Mouse (Mus musculus): ENCODE data around the gene Megf6. TPM values are rescaled to one million over a fixed set of nuclear protein-coding genes. Genes with fewer than 3 reads are reported as not detected.

Megf6 gene
- total and polyA plus RNA-seq, 3 experiments: not detected

GRCm38 (mm10) chr4:154222773-154223172, 52.2 kb downstream of the Megf6 start:
- H3K27ac ChIP-seq (ENCODE audit: insufficient read depth, low read depth): no peak overlapping the region
- in situ Hi-C loops (cut with MboI; ENCODE audit: low pct_ligation_motif_present, low pct_unique_long_range_greater_than_20kb, low sequenced_read_pairs): loop anchor here (25.0 kb wide), 1 partner anchor 590 kb away; no protein-coding TSS in a partner anchor
- H3K9ac ChIP-seq (ENCODE audit: insufficient read depth, low read depth): no peak overlapping the region
- H3K36me3 ChIP-seq (replicated peaks in 1 of 2; ENCODE audit: control insufficient read depth in 1 of 2, insufficient read depth in 1 of 2, low read length in 1 of 2): no peaks in the 10 kb centered on the region
- H3K4me3 ChIP-seq (replicated peaks in 1 of 3; ENCODE audit: low read depth in 2 of 3, low read length in 2 of 3, poor library complexity in 1 of 3): no peak overlapping the region
- dilution Hi-C loops (cut with MboI; ENCODE audit: extremely low pct_ligation_motif_present, extremely low pct_unique_long_range_greater_than_20kb, low sequenced_read_pairs): no loop called here
- no peak overlapping the region for H3K4me2 ChIP-seq (ENCODE audit: insufficient read depth, low read depth, poor library complexity, severe bottlenecking)
- TF ChIP-seq IRF4 (IDR thresholded peaks at IDR 0.05; ENCODE audit: low read depth, low read length) (no peak), POLR2AphosphoS2 (IDR thresholded peaks at IDR 0.05; ENCODE audit: low read depth, low read length) (no peak), UBTF (IDR thresholded peaks at IDR 0.05; ENCODE audit: low read depth, low read length) (no peak), EP300 (IDR thresholded peaks at IDR 0.05; ENCODE audit: low read length) (no peak), CHD1 (IDR thresholded peaks at IDR 0.05; ENCODE audit: low read depth, low read length) (no peak), ETS1 (conservative IDR thresholded peaks at IDR 0.05; ENCODE audit: low read depth, low read length) (no peak), JUN (IDR thresholded peaks at IDR 0.05; ENCODE audit: insufficient read depth, low read depth, low read length) (no peak), HCFC1 (IDR thresholded peaks at IDR 0.05; ENCODE audit: low read depth, low read length) (no peak), USF2 (conservative IDR thresholded peaks at IDR 0.05; ENCODE audit: low read depth, low read length) (no peak), TBP (conservative IDR thresholded peaks at IDR 0.05; ENCODE audit: low read depth, low read length) (no peak), MYC (IDR thresholded peaks at IDR 0.05; ENCODE audit: low read depth, low read length) (no peak), TCF12 (IDR thresholded peaks at IDR 0.05; ENCODE audit: low read depth, low read length) (no peak), MAFK (IDR thresholded peaks at IDR 0.05; ENCODE audit: insufficient replicate concordance, low read length) (no peak), NELFE (IDR thresholded peaks at IDR 0.05; ENCODE audit: low read depth, low read length) (no peak)
- H3K4me1 ChIP-seq (ENCODE audit: control insufficient read depth in 1 of 2, insufficient read depth in 2 of 2): no peaks in the 10 kb centered on the region
- DNase-seq (ENCODE audit: extremely low read depth): no peak
- H3K27me3 ChIP-seq (replicated peaks): no peaks in the 10 kb centered on the region
- H3K79me2 ChIP-seq (replicated peaks; ENCODE audit: control insufficient read depth, extremely low read depth, insufficient read depth, poor library complexity, severe bottlenecking): no peaks in the 10 kb centered on the region
- H3K9me3 ChIP-seq (replicated peaks; ENCODE audit: low read length): peaks cover 89% of the 10 kb centered on the region

GRCm38 (mm10) chr4:154224267-154224969, 53.9 kb downstream of the Megf6 start:
- TF ChIP-seq RCOR1 (conservative IDR thresholded peaks at IDR 0.05; ENCODE audit: low read depth, low read length): no peak
- TF ChIP-seq TCF12 (IDR thresholded peaks at IDR 0.05; ENCODE audit: low read depth, low read length): no peak
- no peak for TF ChIP-seq CTCF (conservative IDR thresholded peaks at IDR 0.05 in 1 of 2, IDR thresholded peaks at IDR 0.05 in 1 of 2; ENCODE audit: low read depth in 2 of 2, low read length in 2 of 2)
- no peak for TF ChIP-seq USF1 (IDR thresholded peaks at IDR 0.05; ENCODE audit: low read depth, low read length)
- TF ChIP-seq MEF2A (IDR thresholded peaks at IDR 0.05; ENCODE audit: borderline replicate concordance, low read depth, low read length): no peak
- no peak for TF ChIP-seq HCFC1 (IDR thresholded peaks at IDR 0.05; ENCODE audit: low read depth, low read length)
- no peak for TF ChIP-seq ZKSCAN1 (IDR thresholded peaks at IDR 0.05; ENCODE audit: borderline replicate concordance, low read depth, low read length)
- no peak for TF ChIP-seq NRF1 (IDR thresholded peaks at IDR 0.05; ENCODE audit: low read depth, low read length)
- no peak for TF ChIP-seq ZC3H11A (IDR thresholded peaks at IDR 0.05; ENCODE audit: low read depth, low read length)
- TF ChIP-seq TBP (conservative IDR thresholded peaks at IDR 0.05; ENCODE audit: low read depth, low read length): no peak
- TF ChIP-seq JUND (conservative IDR thresholded peaks at IDR 0.05; ENCODE audit: low read depth, low read length): no peak
- no peak for TF ChIP-seq IRF4 (IDR thresholded peaks at IDR 0.05; ENCODE audit: low read depth, low read length)
- TF ChIP-seq GABPA (IDR thresholded peaks at IDR 0.05; ENCODE audit: insufficient replicate concordance, low read depth, low read length): no peak
- TF ChIP-seq PAX5 (IDR thresholded peaks at IDR 0.05; ENCODE audit: low read length): no peak
- no peak for TF ChIP-seq ELF1 (IDR thresholded peaks at IDR 0.05; ENCODE audit: low read depth, low read length)
- no peak for TF ChIP-seq CHD1 (IDR thresholded peaks at IDR 0.05; ENCODE audit: low read depth, low read length)
- no peak for TF ChIP-seq ZMIZ1 (IDR thresholded peaks at IDR 0.05; ENCODE audit: low read depth, low read length)
- H3K4me2 ChIP-seq (ENCODE audit: insufficient read depth, low read depth, poor library complexity, severe bottlenecking): no peak overlapping the region
- H3K27me3 ChIP-seq (replicated peaks): no peaks in the 10 kb centered on the region
- in situ Hi-C loops (cut with MboI; ENCODE audit: low pct_ligation_motif_present, low pct_unique_long_range_greater_than_20kb, low sequenced_read_pairs): loop anchor here (25.0 kb wide), 1 partner anchor 588 kb away; no protein-coding TSS in a partner anchor
- no peak for DNase-seq (ENCODE audit: extremely low read depth)
- no peaks in the 10 kb centered on the region for H3K79me2 ChIP-seq (replicated peaks; ENCODE audit: control insufficient read depth, extremely low read depth, insufficient read depth, poor library complexity, severe bottlenecking)
- H3K9ac ChIP-seq (ENCODE audit: insufficient read depth, low read depth): no peak overlapping the region
- dilution Hi-C loops (cut with MboI; ENCODE audit: extremely low pct_ligation_motif_present, extremely low pct_unique_long_range_greater_than_20kb, low sequenced_read_pairs): no loop called here
- peaks cover 89% of the 10 kb centered on the region for H3K9me3 ChIP-seq (replicated peaks; ENCODE audit: low read length)
- no peaks in the 10 kb centered on the region for H3K36me3 ChIP-seq (replicated peaks in 1 of 2; ENCODE audit: control insufficient read depth in 1 of 2, insufficient read depth in 1 of 2, low read length in 1 of 2)
- no peaks in the 10 kb centered on the region for H3K4me1 ChIP-seq (ENCODE audit: control insufficient read depth in 1 of 2, insufficient read depth in 2 of 2)
- no peak overlapping the region for H3K27ac ChIP-seq (ENCODE audit: insufficient read depth, low read depth)
- no peak overlapping the region for H3K4me3 ChIP-seq (replicated peaks in 1 of 3; ENCODE audit: low read depth in 2 of 3, low read length in 2 of 3, poor library complexity in 1 of 3)

Data from CH12.LX (cell line).